Mouse (Mus musculus) kidney, postnatal 36 days (tissue): ENCODE measurements at regions not wholly inside any gene's neighbourhood (a gene's known extent, or its start where the extent isn't known, plus 50 kb on each side); places are given as distances from the start of the nearest gene placed in this dataset.

Source experiments
- DNase-seq, 2 experiments: peaks; one replicate each; pipeline ENCODE4 v3.0.0; 2021 to 2022; ENCODE audit warnings: mixed read lengths in 2 of 2

GRCm38 (mm10) chr10:38875667-38876245 is 54.2 kb upstream of the Rfpl4b start:
- peak; percentile 39 to 68 for DNase-seq

- peak in 1 of 2 experiments; percentile 3 for DNase-seq
Observed at GRCm38 (mm10) chr10:38879271-38879670, 57.7 kb upstream of the Rfpl4b start.

- DNase-seq: no peak
Observed at GRCm38 (mm10) chr10:38880642-38881187, 59.1 kb upstream of the Rfpl4b start.

GRCm38 (mm10) chr10:38882154-38882553 is 60.6 kb upstream of the Rfpl4b start:
- DNase-seq: peak in 1 of 2 experiments; percentile 24

GRCm38 (mm10) chr10:38883816-38884599 is 62.4 kb upstream of the Rfpl4b start:
- DNase-seq: no peak

- no peak for DNase-seq
Observed at GRCm38 (mm10) chr10:38884641-38885040, 63.1 kb upstream of the Rfpl4b start.

- DNase-seq: no peak
Observed at GRCm38 (mm10) chr10:38886441-38886840, 64.9 kb upstream of the Rfpl4b start.

- no peak for DNase-seq
Observed at GRCm38 (mm10) chr10:38887896-38888295, 66.3 kb upstream of the Rfpl4b start.

- DNase-seq: no peak
Observed at GRCm38 (mm10) chr10:38894706-38895105, 70.6 kb upstream of the Lama4 start.

GRCm38 (mm10) chr10:38895656-38896055 is 69.7 kb upstream of the Lama4 start:
- DNase-seq: no peak

GRCm38 (mm10) chr10:38897573-38897972 is 67.7 kb upstream of the Lama4 start:
- peak; percentile 39 to 77 for DNase-seq

- no peak for DNase-seq
Observed at GRCm38 (mm10) chr10:38906121-38906520, 59.2 kb upstream of the Lama4 start.

GRCm38 (mm10) chr10:38907835-38908234 is 57.5 kb upstream of the Lama4 start:
- DNase-seq: no peak

- DNase-seq: peak; percentile 43 to 53
Observed at GRCm38 (mm10) chr10:38908277-38908676, 57.0 kb upstream of the Lama4 start.

GRCm38 (mm10) chr10:38909152-38909732 is 56.1 kb upstream of the Lama4 start:
- DNase-seq: no peak

- no peak for DNase-seq
Observed at GRCm38 (mm10) chr10:38909843-38910242, 55.5 kb upstream of the Lama4 start.

- DNase-seq: no peak
Observed at GRCm38 (mm10) chr10:38913013-38913412, 52.3 kb upstream of the Lama4 start.
